Mouse (Mus musculus) adrenal gland, adult (tissue): Measurements from ENCODE around the gene Gas7.

Experiments used
- DNase-seq, 2 experiments: peaks; one replicate each; pipeline ENCODE4 v3.0.0; 2022 to 2023; ENCODE audit warnings: low spot score in 1 of 2; ENCODE audit not compliant: inconsistent age in 2 of 2

The Gas7 gene

GRCm38 (mm10) chr11:67532728-67533127 lies 77.5 kb downstream of the Gas7 start:
- DNase-seq = peak in 1 of 2 experiments; percentile 35

- DNase-seq = peak in 1 of 2 experiments; percentile 32
Measured at GRCm38 (mm10) chr11:67533151-67533550, 77.9 kb downstream of the Gas7 start.

DNA sequence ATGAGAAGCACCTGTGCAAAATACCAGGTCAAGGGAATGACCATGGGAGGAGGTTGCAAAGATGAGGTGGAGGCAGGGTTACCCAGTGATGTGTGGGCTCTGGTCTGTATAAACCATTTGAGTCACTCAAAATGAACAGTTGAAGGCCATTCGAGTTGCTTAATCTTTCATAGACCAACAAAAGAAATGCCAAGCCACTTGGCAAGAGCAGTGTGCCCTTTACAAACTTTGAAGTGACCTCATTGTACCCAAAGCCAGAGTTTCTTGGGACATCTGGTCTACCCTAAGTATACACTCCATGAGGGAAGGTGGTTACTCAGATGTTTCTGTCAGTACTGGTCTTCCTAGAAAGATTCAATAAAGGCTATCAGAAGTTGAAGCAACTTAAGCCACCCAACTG lies 80.5 kb downstream of the Gas7 start:
- DNase-seq = peak; percentile 77 to 92

GRCm38 (mm10) chr11:67536413-67536812 lies 81.2 kb downstream of the Gas7 start:
- DNase-seq = peak; percentile 58 to 73

DNA sequence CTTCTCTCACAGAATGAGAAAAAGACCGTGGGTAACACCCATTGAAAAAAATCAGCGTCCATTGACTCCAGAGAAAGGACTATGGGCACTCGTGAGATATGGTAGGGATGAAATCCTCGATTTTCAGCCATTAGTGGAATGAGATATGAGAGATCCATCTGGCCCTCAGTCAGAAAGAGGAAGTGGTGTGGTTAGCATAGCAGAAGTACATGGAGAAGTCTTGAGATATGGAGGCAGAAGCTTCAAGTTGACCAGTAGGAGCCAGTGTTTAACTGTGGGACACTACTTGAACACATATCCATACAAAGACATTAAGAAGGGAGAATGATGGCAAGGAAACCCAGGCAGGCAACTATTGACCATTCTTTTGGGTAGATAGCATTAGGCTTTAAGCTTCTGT lies 82.1 kb downstream of the Gas7 start:
- DNase-seq = peak in 1 of 2 experiments; percentile 29

DNA sequence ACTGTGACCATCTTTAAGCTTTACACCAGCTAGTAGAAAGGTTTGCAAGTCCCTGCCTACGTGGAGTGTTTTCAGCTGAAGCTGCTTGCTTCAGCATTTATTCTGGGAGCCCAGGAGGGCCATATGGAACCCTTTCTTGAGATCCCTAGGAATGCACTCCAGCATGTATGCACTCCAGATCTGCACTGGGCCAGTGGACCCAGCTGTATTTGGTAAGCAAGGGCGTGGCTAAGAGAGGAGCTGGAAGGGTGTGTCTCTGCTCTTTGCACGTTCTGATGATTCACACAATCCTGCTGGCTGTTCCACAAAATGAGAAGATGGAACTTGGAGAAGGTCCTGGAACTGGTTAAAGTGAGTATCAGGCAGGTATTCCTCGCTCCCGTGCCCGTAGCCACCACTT lies 83.3 kb downstream of the Gas7 start:
- DNase-seq = peak in 1 of 2 experiments; percentile 49

DNA sequence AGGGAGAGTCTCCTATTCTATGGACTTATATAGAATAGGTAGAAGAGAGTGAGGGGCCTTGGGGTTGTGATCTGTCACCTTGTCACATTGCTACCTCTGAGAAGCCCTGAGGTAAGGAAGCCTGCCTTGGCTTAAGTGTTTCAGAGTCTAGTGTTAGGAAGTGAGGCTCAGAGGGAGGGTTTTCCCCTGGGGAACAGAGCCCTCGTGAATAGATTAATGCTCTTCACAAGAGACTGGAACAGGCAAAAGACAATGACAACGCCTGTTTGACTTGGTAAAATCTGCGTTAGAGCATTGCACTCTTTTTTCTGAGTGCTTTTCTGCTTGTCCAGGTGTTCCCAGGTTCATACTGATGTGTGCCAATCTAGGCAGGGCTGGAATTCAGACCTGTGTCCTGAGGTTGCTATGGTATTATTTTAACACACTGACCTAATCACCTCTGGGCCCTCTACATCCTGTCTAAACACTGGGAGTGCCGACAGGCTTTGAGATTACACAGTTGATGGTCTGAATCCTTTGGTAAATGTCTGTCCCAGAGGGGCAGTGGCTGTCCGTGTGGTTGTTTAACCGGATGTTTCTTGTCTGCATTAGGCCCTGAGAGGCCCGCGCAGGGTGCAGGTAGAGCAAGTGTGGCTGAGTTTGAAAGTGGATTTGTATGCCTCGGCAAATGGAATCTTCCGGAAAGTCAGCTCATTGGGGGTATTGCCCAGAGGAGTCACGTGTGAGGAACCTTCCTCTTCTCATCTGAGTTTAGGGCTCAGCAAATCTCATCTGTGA lies 89.6 kb downstream of the Gas7 start:
- DNase-seq = peak in 1 of 2 experiments; percentile 40

GRCm38 (mm10) chr11:67546582-67546981 lies 91.3 kb downstream of the Gas7 start:
- DNase-seq = peak in 1 of 2 experiments; percentile 54

GRCm38 (mm10) chr11:67549306-67549705 lies 94.1 kb downstream of the Gas7 start:
- no peak for DNase-seq

- no peak for DNase-seq
Measured at GRCm38 (mm10) chr11:67549762-67550488, 94.7 kb downstream of the Gas7 start.

GRCm38 (mm10) chr11:67552400-67552799 lies 97.2 kb downstream of the Gas7 start:
- no peak for DNase-seq

DNA sequence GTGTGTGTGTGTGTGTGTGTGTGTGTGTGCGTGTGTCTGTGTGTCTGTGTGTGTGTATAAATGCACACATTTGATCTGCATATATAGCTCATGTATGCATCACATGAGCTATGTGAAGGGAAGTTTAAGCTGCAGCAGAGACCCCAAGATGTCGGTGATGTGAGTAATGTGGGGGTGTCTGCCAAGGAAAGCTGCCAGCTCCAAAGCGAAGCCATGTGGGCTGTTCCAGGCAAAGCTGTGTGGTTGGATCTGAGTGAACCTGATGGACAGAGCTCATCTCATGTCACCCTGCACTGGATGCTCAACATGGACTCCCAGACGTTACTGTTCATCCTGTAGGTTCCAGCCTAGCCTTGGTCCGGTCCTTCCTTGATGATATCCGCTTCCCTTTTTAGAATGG lies 99.0 kb downstream of the Gas7 start:
- DNase-seq = no peak

DNA sequence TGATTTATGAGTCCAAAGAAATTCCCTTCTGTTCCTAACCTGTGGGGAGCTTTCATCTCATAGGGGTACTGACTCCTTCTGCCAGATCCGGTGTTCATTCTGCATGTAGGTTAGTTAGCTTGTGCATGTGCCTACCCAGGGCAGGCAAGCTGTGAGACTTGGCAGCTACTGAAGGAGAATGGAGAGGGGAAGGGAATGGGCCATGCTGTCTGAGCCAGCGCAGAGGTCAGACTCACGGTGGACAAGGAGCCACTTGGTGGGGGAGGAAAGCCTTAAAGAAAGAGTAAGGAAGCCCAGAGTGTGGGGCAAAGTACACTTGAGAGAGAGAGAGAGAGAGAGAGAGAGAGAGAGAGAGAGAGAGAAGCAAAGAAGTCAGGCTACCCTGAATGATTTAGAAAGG lies 101.1 kb downstream of the Gas7 start:
- no peak for DNase-seq

GRCm38 (mm10) chr11:67558772-67559448 lies 103.7 kb downstream of the Gas7 start:
- peak in 1 of 2 experiments; percentile 60 for DNase-seq

GRCm38 (mm10) chr11:67559522-67559921 lies 104.3 kb downstream of the Gas7 start:
- peak in 1 of 2 experiments; percentile 53 for DNase-seq

DNA sequence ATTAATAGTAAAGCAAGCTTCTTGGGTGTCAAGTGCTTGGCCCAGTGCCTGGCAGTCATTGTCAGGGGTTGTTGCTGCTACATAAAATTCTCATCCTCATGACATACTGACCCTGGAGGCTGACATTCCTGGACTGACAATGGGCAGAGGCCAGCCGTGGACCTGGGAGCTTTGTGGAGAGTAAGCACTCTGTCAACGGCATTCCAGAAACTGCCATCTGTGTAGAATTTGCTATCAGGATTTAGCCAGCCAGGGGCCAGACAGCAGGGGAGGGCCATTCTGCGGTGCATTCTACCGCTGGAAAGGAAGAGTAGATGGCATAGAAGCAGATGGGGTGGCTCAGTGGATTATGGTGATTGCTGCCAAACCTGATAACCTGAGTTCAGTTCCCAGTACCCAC lies 106.4 kb downstream of the Gas7 start:
- DNase-seq = no peak

DNA sequence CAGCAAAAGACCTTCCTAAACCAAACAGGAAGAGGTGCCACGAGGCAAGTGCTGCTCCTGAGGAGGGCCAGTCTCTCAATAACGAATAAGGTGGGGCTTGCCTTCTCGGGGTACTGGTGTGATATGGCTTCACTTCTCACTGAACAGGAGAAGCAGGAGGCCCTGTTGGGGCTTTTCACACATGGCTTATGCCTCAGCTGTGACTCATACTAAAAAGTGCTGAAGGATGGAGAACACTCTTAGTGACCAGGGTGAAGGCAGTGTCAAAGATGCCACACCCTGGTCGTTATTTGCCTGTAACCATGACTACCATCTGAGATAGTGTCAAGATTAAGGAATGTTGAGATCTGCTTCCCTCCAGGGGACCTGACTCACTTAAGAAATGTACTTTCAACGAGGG lies 107.9 kb downstream of the Gas7 start:
- DNase-seq = no peak

- DNase-seq = no peak
Measured at GRCm38 (mm10) chr11:67564003-67564637, 108.9 kb downstream of the Gas7 start.

DNA sequence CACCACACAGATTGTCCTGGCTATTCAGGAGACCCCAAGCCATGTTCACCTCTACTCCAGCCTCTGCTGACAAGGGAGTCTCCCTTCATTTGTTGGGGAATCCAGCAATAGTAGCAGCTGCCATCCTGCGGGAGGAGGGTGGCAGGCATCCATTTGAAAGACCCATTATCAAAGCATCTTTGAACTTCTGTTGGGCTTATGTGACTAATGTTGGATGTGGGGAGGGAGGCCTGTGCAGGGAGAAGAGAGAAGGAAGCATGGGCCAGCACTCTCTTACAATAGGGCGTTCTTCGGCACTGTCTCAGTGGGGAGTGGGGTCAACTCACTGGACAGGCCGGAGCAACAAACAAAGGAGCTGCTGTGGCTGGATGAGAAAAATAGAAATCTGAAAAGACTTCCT lies 110.3 kb downstream of the Gas7 start:
- no peak for DNase-seq

DNA sequence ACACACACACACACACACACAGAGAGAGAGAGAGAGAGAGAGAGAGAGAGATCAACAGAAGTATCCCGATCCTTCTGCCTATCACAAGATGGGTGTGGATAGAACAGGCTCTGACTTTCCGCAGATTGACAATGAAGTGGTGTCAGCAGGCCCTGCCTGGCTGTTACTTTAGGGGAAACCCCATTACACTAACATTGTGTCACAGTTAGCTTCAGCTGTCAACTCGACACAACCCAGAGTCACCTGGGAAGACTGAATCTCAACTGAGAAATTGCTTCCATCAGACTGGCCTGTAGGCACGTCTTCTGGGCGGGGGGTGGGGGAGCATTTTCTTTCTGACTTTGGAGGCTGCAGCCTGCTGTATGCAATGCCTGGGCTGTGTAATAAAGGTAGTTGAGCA lies 111.5 kb downstream of the Gas7 start:
- no peak for DNase-seq

- DNase-seq = peak in 1 of 2 experiments; percentile 57
Measured at GRCm38 (mm10) chr11:67567184-67567583, 111.9 kb downstream of the Gas7 start.
